Mouse (Mus musculus): ENCODE data around the gene Tor1a. TPM values are rescaled to one million over a fixed set of nuclear protein-coding genes. Genes with fewer than 3 reads are reported as not detected.

The Tor1a gene
- 90.0 and 91.0 TPM in 2 replicates for polyA plus RNA-seq (2015; fragmentation: Nextera tagmentation; extraction: Ambion mirVana)

DNA sequence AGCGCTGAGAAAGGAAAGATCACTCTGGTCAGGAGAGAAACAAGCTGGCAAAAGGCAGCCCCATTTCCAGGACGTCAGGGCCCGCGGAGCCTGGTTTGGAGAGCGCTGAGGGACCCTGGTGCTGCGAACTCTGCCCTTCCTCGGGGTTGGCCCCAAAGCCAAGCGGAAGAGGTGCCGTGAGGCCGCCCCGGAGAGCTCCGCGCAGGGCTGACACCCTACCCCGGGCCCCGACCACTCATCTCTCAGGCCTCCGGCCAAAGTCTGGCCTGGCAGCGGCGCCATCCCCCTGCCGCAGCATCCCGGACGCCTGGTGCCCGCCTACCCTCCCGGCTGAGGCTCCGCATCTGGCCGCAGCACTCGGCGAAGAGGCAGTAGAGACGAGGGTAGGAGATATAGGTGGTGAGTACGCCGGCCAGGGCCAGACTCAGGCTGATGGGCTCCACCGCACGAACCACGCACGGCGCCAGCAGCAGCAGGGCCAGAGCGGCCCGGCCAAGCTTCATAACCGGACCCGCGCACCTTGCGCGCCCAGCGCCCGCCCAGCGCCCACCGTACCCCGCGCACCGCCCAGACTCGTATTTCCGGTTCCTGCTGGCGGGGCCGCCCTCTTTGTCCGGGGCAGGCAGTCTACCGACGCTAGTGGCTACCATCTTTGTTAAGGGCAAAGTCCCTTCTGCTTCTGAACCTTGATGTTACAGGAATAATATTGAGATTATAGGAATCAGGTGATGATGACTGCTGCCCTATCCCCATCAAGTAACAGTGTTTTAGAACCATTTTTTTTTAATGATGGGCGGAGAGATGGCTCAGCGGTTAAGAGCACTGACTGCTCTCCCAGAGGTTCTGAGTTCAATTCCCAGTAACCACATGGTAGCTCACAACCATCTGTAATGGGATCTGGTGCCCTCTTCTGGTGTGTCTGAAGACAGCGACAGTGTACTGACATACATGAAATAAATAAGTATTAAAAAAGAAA, at the start of gene Tor1a:
Gene Tor1a (minus strand): TSS at position 582 of the 976 bp plus-strand sequence.
- H3K27me3 ChIP-seq, result no peaks in the 10 kb centered on the region
- peaks cover 22% of the 10 kb centered on the region for H3K4me1 ChIP-seq (replicated peaks)
- no peaks in the 10 kb centered on the region for H3K9me3 ChIP-seq
- H3K4me2 ChIP-seq, result peak within 1 kb of the TSS; percentile 73
- peak within 1 kb of the TSS; percentile 96 for H3K9ac ChIP-seq
- H3K4me3 ChIP-seq, result peak within 1 kb of the TSS; percentile 96
- peak within 1 kb of the TSS; percentile 80 for H3K27ac ChIP-seq (replicated peaks)
- WGBS, result 2% methylated on average over 58 of the region's 59 CpGs
- H3K36me3 ChIP-seq, result peaks cover 29% of the 10 kb centered on the region
- peak; percentile 97 for ATAC-seq (ENCODE audit: low FRiP score, low read depth)

DNA sequence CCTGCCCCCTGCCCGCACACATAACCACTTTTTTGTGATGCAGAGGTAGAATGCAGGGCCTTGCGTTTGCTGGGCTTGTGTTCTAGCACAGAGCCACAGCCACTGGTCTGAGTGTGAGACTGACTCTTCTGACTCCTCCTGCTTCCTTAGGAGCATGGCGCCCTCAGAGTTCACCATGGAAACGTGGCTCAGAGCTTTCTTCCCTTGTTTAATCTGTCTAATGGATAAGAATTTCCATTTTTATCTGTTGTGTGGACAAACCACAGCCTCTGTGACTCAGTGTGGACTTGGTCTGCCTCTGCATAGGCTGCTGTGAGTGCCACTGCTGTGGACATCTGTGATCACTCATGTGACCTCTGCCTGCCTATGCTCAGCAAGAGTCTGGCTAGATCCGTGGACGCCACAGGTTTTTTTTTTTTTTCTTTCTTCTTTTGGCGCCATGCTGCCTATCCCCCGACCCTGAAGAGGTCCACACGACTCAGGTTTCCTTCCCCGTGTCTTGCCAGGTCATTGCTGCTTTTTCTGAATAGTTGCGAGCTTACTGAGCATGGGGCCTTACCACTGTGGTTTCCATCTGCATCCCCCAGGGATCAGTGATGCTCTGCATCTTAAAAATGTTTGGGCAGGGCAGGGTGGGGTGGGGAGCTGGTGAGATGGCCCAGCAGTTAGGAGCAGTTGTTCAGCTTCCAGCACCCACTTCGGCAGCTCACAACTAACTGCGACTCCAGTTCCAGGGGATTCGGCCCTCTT, 45.8 kb upstream of the Tor1a start:
- H3K27me3 ChIP-seq, result no peaks in the 10 kb centered on the region
- H3K4me1 ChIP-seq (replicated peaks), result no peaks in the 10 kb centered on the region
- ATAC-seq (ENCODE audit: low FRiP score, low read depth), result no peak
- H3K4me2 ChIP-seq, result no peak overlapping the region
- H3K36me3 ChIP-seq, result peaks cover 28% of the 10 kb centered on the region
- no peak overlapping the region for H3K4me3 ChIP-seq
- H3K9me3 ChIP-seq, result no peaks in the 10 kb centered on the region
- 83% methylated on average over 14 of the region's 14 CpGs for WGBS
- no peak overlapping the region for H3K27ac ChIP-seq (replicated peaks)
- no peak overlapping the region for H3K9ac ChIP-seq

DNA sequence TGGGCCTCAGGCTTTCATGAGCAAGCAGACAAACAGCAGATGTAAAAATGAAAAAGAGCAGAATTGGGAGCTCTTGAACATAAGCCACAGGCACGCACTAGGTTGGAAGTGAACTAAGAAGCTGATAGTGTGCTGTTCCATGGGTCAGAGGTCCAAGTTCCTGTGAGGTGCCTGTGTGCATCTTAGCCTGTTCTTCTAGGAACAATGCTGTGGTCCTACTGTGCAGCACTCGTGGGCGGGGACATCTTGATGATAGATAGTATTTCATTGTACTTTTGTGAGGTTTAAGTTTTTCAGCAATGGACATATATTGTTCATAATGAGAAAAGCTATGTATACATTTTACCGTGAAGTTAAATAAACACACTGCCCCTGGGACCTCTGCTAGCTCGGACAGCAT, 39.5 kb upstream of the Tor1a start:
- peaks cover 22% of the 10 kb centered on the region; the same call in 1 of the 2 replicates for H3K36me3 ChIP-seq
- no peak overlapping the region for H3K9ac ChIP-seq
- ATAC-seq (ENCODE audit: low FRiP score, low read depth), result no peak
- no peaks in the 10 kb centered on the region for H3K4me1 ChIP-seq (replicated peaks)
- no peaks in the 10 kb centered on the region for H3K27me3 ChIP-seq
- H3K4me3 ChIP-seq, result no peak overlapping the region
- H3K9me3 ChIP-seq, result no peaks in the 10 kb centered on the region
- H3K4me2 ChIP-seq, result no peak overlapping the region
- WGBS, result 91% methylated on average over 5 of the region's 5 CpGs
- no peak overlapping the region for H3K27ac ChIP-seq (replicated peaks)

DNA sequence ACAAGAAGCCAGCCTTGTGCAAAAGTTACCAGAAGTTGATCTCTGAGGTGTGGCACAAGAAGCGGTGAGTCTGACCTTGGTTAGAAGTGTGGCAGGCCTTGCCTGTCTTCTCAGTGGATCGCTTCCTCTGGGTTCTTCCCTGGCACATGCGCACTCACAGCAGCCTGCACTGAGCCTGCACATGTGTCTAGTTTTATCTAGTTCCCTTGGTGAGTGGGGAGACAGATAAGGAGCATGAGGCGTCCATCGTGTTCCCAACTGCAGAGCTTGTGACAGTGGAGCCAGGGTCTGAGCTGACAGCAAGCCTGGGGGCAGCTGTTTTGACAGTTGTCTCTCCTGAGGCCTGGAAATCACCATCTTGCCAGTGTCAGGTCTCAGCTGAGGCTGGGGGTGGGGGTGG, 38.7 kb upstream of the Tor1a start:
- no peak overlapping the region for H3K27ac ChIP-seq (replicated peaks)
- no peaks in the 10 kb centered on the region for H3K27me3 ChIP-seq
- WGBS, result 78% methylated on average over 5 of the region's 5 CpGs
- ATAC-seq (ENCODE audit: low FRiP score, low read depth), result no peak
- no peaks in the 10 kb centered on the region for H3K4me1 ChIP-seq (replicated peaks)
- no peak overlapping the region for H3K4me2 ChIP-seq
- H3K9ac ChIP-seq, result no peak overlapping the region
- no peaks in the 10 kb centered on the region for H3K9me3 ChIP-seq
- H3K36me3 ChIP-seq, result peaks cover 28% of the 10 kb centered on the region
- H3K4me3 ChIP-seq, result no peak overlapping the region

DNA sequence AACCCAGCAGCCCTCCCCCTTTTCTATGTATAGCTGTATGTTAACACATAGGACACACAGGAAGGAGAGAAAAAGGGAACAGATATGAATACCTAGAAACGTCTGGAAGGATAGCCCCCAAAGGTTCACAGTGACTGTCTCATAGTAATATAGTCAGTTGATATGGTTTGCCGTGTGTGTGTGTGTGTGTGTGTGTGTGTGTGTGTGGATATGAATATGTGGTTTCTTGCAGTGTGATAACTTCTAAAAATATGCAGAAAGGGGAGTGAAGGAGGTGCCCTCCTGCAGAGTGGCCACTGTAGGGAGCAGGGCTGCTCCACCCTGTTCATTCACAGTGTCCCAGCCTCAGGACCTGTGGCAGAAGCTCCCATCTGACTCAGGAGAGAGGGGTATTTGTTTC, 37.7 kb upstream of the Tor1a start:
- H3K4me3 ChIP-seq, result no peak overlapping the region
- 94% methylated on average over 2 of the region's 2 CpGs for WGBS
- H3K36me3 ChIP-seq, result peaks cover 28% of the 10 kb centered on the region
- no peaks in the 10 kb centered on the region for H3K4me1 ChIP-seq (replicated peaks)
- ATAC-seq (ENCODE audit: low FRiP score, low read depth), result no peak
- H3K27ac ChIP-seq (replicated peaks), result no peak overlapping the region
- no peaks in the 10 kb centered on the region for H3K9me3 ChIP-seq
- H3K9ac ChIP-seq, result no peak overlapping the region
- H3K4me2 ChIP-seq, result no peak overlapping the region
- H3K27me3 ChIP-seq, result no peaks in the 10 kb centered on the region

DNA sequence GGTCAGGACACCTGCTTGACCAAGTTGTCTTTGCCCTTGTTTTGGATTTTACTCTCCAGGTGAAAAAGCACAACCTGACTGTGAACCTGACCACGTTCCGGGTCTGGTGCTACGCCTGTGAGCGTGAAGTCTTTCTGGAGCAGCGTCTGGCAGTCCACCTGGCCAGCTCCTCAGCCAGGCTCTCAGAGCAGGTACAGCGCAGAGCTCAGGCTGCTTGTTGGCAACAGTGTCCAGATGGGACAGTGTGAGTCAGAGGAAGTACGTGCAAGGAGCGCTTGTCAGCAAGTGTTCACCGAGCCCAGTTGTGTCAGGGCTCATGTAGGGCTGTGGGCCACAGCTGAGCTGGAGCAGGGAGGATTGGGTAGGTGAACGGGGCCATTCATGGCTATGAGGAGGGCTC, 35.1 kb upstream of the Tor1a start:
- WGBS, result 96% methylated on average over 10 of the region's 10 CpGs
- Histone ChIP-seq H3K36me3 (peaks cover 25% of the 10 kb centered on the region), H3K4me3 (no peak overlapping the region), H3K4me1 (replicated peaks) (no peaks in the 10 kb centered on the region), H3K27me3 (no peaks in the 10 kb centered on the region), H3K9me3 (no peaks in the 10 kb centered on the region), H3K4me2 (no peak overlapping the region), H3K9ac (no peak overlapping the region), H3K27ac (replicated peaks) (no peak overlapping the region)
- ATAC-seq (ENCODE audit: low FRiP score, low read depth), result no peak

DNA sequence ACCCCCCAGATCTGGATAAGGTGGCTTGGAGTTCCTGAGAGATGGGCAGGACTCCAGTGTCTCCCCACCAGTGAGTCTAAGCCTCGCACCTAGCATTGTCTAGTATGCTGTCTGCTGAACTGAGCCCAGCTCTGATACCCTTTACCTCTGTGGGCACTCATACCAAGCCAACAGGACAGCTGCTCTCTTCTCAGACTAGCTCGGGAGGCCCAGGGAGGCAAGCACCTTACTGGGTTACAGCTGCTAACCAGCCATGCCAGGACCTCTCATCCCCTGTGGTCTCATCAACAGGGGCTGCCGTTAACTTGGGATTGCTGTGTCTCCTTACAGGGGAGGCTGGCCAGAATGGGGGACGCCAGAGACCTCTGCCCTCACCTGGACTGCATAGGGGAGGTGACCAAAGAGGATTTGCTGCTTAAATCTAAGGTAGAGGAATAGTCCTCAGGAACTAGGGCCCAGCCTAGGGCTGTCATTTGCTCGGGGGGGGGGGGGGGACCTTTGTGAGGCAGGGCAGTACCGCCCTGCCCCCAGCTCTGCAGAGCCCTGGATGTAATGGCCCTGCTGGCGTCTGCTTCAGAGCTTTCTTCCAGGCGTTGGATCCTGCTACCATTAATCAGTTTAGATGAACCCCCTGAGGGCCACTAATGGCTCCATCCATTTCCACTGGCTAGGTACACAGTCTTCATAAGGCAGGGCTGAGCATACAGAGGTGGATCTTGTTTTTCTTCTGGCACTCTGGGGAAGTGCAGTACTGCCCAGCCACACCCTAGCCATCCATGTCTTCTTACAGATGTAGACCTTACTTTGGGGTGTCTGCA, 30.9 kb upstream of the Tor1a start:
- Histone ChIP-seq H3K9me3 (no peaks in the 10 kb centered on the region), H3K9ac (no peak overlapping the region), H3K27ac (replicated peaks) (0 out of 2 replicates have a peak overlapping the region, but pooled peaks have one; percentile 1), H3K36me3 (peaks cover 20% of the 10 kb centered on the region), H3K4me1 (replicated peaks) (no peaks in the 10 kb centered on the region), H3K4me2 (no peak overlapping the region), H3K4me3 (no peak overlapping the region), H3K27me3 (no peaks in the 10 kb centered on the region)
- ATAC-seq (ENCODE audit: low FRiP score, low read depth), result no peak
- WGBS, result 64% methylated on average over 8 of the region's 8 CpGs

DNA sequence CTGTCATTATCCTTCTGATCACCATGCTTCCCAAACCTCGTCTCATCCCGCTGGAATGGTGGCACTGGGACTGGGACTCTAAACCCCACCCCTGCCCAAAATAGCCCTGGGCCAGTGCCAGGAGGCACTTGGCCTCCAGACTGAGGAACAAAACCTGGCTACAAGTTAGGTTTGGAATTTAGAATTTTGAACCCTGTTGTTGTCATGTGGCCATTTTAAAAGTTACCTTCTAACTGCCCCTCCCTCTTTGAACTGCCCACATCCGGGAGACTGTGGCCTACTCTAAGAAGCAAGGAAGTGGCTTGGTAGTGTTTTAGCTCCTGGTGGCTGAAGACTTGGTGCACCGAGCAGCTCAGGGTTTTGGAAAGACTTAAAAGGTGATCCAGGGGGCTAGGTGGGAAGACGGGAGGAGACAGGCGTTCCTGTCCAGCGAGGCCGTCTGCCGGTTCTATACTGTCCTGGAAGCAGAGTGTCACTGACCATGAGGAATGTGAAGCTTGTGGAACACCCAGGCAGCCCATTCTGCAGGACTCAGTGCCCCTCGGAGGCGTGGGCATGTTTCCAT, 27.8 kb upstream of the Tor1a start:
- Histone ChIP-seq H3K36me3 (peaks cover 6% of the 10 kb centered on the region; the same call in 1 of the 2 replicates), H3K27ac (replicated peaks) (no peak overlapping the region), H3K4me3 (no peak overlapping the region), H3K4me2 (no peak overlapping the region), H3K27me3 (no peaks in the 10 kb centered on the region), H3K4me1 (replicated peaks) (no peaks in the 10 kb centered on the region), H3K9me3 (no peaks in the 10 kb centered on the region), H3K9ac (no peak overlapping the region)
- ATAC-seq (ENCODE audit: low FRiP score, low read depth), result no peak
- 77% methylated on average over 11 of the region's 11 CpGs for WGBS

DNA sequence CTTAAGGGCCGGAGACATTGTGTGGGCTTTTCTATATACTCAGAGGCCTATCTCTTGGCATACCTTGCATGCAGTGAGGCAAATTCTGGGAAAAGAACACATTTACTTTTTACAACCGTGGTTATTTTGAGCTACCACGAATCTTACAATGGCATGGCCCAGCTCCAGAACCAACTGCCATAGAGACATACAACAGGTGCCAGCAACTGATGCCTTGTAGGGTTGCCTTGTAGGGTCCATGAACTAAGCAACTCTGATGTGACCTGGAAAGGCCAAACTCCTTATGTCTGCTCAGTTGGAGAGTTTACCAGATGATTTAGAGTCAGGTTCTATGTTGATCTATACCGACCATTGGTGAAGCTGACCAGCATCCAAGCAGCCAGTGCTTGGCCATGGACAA, 27.1 kb upstream of the Tor1a start:
- Histone ChIP-seq H3K4me3 (no peak overlapping the region), H3K4me1 (replicated peaks) (no peaks in the 10 kb centered on the region), H3K27ac (replicated peaks) (no peak overlapping the region), H3K4me2 (no peak overlapping the region), H3K9me3 (no peaks in the 10 kb centered on the region), H3K27me3 (no peaks in the 10 kb centered on the region), H3K36me3 (0 out of 2 replicates have a peak, but pooled peaks cover under 1% of the 10 kb centered on the region), H3K9ac (no peak overlapping the region)
- whole genome bisulfite sequencing, result 94% methylated on average over 4 of the region's 4 CpGs
- ATAC-seq (ENCODE audit: low FRiP score, low read depth), result no peak

DNA sequence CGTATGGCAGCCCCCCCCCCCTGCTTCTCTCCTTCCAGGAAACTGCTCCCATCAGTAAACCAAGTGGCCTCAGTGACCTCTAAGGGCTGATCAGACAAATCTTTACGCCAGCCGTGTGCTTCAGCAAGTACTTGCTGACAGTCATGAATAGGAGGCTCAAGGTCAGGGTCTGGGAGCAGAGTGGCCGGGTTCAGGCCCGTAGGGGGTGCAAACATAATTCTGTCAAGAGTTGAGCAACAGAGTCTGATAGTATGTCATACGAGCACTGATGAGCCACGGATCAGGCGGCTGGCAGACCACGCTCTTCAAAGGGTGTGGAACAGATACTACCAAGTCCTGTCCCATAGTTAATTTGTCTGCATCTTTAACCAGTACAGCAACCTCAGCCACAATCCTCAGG, 22.5 kb upstream of the Tor1a start:
- no peaks in the 10 kb centered on the region for H3K36me3 ChIP-seq
- H3K4me1 ChIP-seq (replicated peaks), result peaks cover 3% of the 10 kb centered on the region
- 92% methylated on average over 9 of the region's 9 CpGs for WGBS
- H3K9me3 ChIP-seq, result no peaks in the 10 kb centered on the region
- no peak overlapping the region for H3K27ac ChIP-seq (replicated peaks)
- no peaks in the 10 kb centered on the region for H3K27me3 ChIP-seq
- no peak for ATAC-seq (ENCODE audit: low FRiP score, low read depth)
- no peak overlapping the region for H3K4me3 ChIP-seq
- no peak overlapping the region for H3K4me2 ChIP-seq
- no peak overlapping the region for H3K9ac ChIP-seq
